Mouse (Mus musculus) small intestine, adult 2 months (tissue): ENCODE results near the gene Nfe2l1. TPM values are rescaled to one million over a fixed set of nuclear protein-coding genes. Genes with fewer than 3 reads are reported as not detected.

Experiments used
- H3K27ac ChIP-seq: fragments of 200-500 bp; 2 replicates; pipeline ENCODE4 v1.5.1; 2012; ENCODE audit warnings: low read depth, low read length, control low read depth, inconsistent platforms; ENCODE audit not compliant: insufficient read depth
- H3K27me3 ChIP-seq: fragments of 200-500 bp; 2 replicates; pipeline ENCODE4 v1.6.1; 2012; ENCODE audit warnings: mild to moderate bottlenecking, moderate library complexity, low read length, inconsistent platforms; ENCODE audit not compliant: control insufficient read depth, insufficient read depth
- H3K36me3 ChIP-seq: fragments of 200-500 bp; 2 replicates; pipeline ENCODE4 v1.6.1; 2012; ENCODE audit warnings: mild to moderate bottlenecking, low read length, control low read depth, inconsistent platforms; ENCODE audit not compliant: control insufficient read depth, insufficient read depth
- H3K4me1 ChIP-seq: fragments of 200-500 bp; 2 replicates; pipeline ENCODE4 v1.6.1; 2012; ENCODE audit warnings: low read length, inconsistent platforms, mixed read lengths; ENCODE audit not compliant: control insufficient read depth, insufficient read depth, insufficient read length
- H3K4me3 ChIP-seq: fragments of 200-500 bp; 2 replicates; pipeline ENCODE4 v1.5.1; 2012; ENCODE audit warnings: low read depth, mild to moderate bottlenecking, control low read depth, inconsistent platforms, low read length, moderate library complexity
- CTCF ChIP-seq: fragments of 200-500 bp; IDR thresholded peaks from 2 replicates; pipeline ENCODE4 v1.5.1; 2012; ENCODE audit warnings: low read depth, mild to moderate bottlenecking, control low read depth, inconsistent platforms, low read length, moderate library complexity, mixed read lengths; ENCODE audit not compliant: insufficient replicate concordance, insufficient read length; ENCODE audit errors: extremely low read depth
- POLR2A ChIP-seq: fragments of 200-500 bp; IDR thresholded peaks from 2 replicates; pipeline ENCODE4 v1.6.1; 2012; ENCODE audit warnings: low read depth, mild to moderate bottlenecking, control low read depth, inconsistent platforms, low read length, moderate library complexity
- WGBS: fragments of 180-500 bp; shearing (Covaris S2); methylation state at CpG from one replicate; pipeline ENCODE4 v1.1.7; 2018; 5-methylcytosine and 5-hydroxymethylcytosine counted together
- polyA plus RNA-seq: library from polyadenylated mRNA; depleted of rRNA; stranded (reverse); fragments of >200 nt; gene quantifications from 2 replicates; pipeline ENCODE4 v1.2.3, GENCODE M21; 2012; rRNA removed

Nfe2l1 gene
- polyA plus RNA-seq, result 36.1 and 87.5 TPM in 2 replicates

- peak within 1 kb of the TSS; percentile 83 for H3K4me3 ChIP-seq
- TF ChIP-seq POLR2A, result peak; percentile 35
- TF ChIP-seq CTCF, result no peak
- WGBS, result under 1% methylated on average over 51 of the region's 51 CpGs
These were observed at the start of gene Nfe2l1 for GRCm38 (mm10) chr11:96829813-96830538. Gene Nfe2l1, minus strand, starts transcription at chr11:96829968.

GRCm38 (mm10) chr11:96879359-96879758, 49.6 kb upstream of the Nfe2l1 start:
- no peak overlapping the region for H3K27ac ChIP-seq
- H3K4me1 ChIP-seq, result no peaks in the 10 kb centered on the region; the same call in 1 of the 2 replicates
- WGBS, result 44% methylated on average over 7 of the region's 7 CpGs
- H3K36me3 ChIP-seq, result no peaks in the 10 kb centered on the region
- peaks cover 25% of the 10 kb centered on the region for H3K27me3 ChIP-seq
- no peak for TF ChIP-seq POLR2A
- TF ChIP-seq CTCF, result no peak
- no peak overlapping the region for H3K4me3 ChIP-seq

More at GRCm38 (mm10) chr11:96829813-96830538, at the start of gene Nfe2l1:
- Histone ChIP-seq H3K36me3 (peaks cover 8% of the 10 kb centered on the region), H3K27me3 (no peaks in the 10 kb centered on the region), H3K27ac (peak within 1 kb of the TSS; percentile 96), H3K4me1 (peaks cover 13% of the 10 kb centered on the region)

GRCm38 (mm10) chr11:96878715-96879114, 48.9 kb upstream of the Nfe2l1 start:
- Histone ChIP-seq H3K27me3 (peaks cover 29% of the 10 kb centered on the region), H3K4me1 (no peaks in the 10 kb centered on the region; the same call in 1 of the 2 replicates), H3K27ac (no peak overlapping the region), H3K4me3 (no peak overlapping the region), H3K36me3 (no peaks in the 10 kb centered on the region)
- WGBS, result 39% methylated on average over 3 of the region's 3 CpGs
- TF ChIP-seq POLR2A (no peak), CTCF (no peak)

GRCm38 (mm10) chr11:96877071-96877470, 47.3 kb upstream of the Nfe2l1 start:
- peaks cover 33% of the 10 kb centered on the region for H3K27me3 ChIP-seq
- 47% methylated on average over 4 of the region's 4 CpGs for WGBS
- no peak overlapping the region for H3K4me3 ChIP-seq
- H3K27ac ChIP-seq, result no peak overlapping the region
- no peak for TF ChIP-seq POLR2A
- no peak for TF ChIP-seq CTCF
- no peaks in the 10 kb centered on the region for H3K36me3 ChIP-seq
- no peaks in the 10 kb centered on the region; the same call in 1 of the 2 replicates for H3K4me1 ChIP-seq

- H3K27ac ChIP-seq, result no peak overlapping the region
- no peak overlapping the region for H3K4me3 ChIP-seq
- 35% methylated on average over 13 of the region's 13 CpGs for WGBS
- H3K4me1 ChIP-seq, result no peaks in the 10 kb centered on the region; the same call in 1 of the 2 replicates
- TF ChIP-seq POLR2A (no peak), CTCF (no peak)
- H3K27me3 ChIP-seq, result peaks cover 33% of the 10 kb centered on the region
- H3K36me3 ChIP-seq, result no peaks in the 10 kb centered on the region
These were observed 46.7 kb upstream of the Nfe2l1 start for GRCm38 (mm10) chr11:96876300-96877040.

- Histone ChIP-seq H3K4me1 (no peaks in the 10 kb centered on the region; the same call in 1 of the 2 replicates), H3K27me3 (peaks cover 33% of the 10 kb centered on the region), H3K27ac (no peak overlapping the region), H3K4me3 (peak overlapping the region; percentile 22; the same call in 1 of the 2 replicates), H3K36me3 (no peaks in the 10 kb centered on the region)
- TF ChIP-seq POLR2A, result no peak
- TF ChIP-seq CTCF, result no peak
- under 1% methylated on average over 35 of the region's 35 CpGs for WGBS
These were observed 46.0 kb upstream of the Nfe2l1 start for GRCm38 (mm10) chr11:96875745-96876144.

- Histone ChIP-seq H3K27me3 (peaks cover 33% of the 10 kb centered on the region), H3K4me3 (no peak overlapping the region; the same call in 1 of the 2 replicates), H3K27ac (no peak overlapping the region), H3K36me3 (no peaks in the 10 kb centered on the region), H3K4me1 (no peaks in the 10 kb centered on the region; the same call in 1 of the 2 replicates)
- no peak for TF ChIP-seq POLR2A
- no peak for TF ChIP-seq CTCF
- 29% methylated on average over 4 of the region's 4 CpGs for WGBS
These were observed 45.5 kb upstream of the Nfe2l1 start for GRCm38 (mm10) chr11:96875270-96875669.
